Mouse (Mus musculus) kidney, postnatal 10 days (tissue): ENCODE measurements at regions not wholly inside any gene's neighbourhood (a gene's known extent, or its start where the extent isn't known, plus 50 kb on each side); places are given as distances from the start of the nearest gene placed in this dataset.
A peak's percentile ranks its signal among the peaks of the same experiment; 100 is the strongest.

Source experiments
- DNase-seq: peaks from one replicate; pipeline ENCODE4 v3.0.0; 2021; ENCODE audit warnings: mixed read lengths

DNA sequence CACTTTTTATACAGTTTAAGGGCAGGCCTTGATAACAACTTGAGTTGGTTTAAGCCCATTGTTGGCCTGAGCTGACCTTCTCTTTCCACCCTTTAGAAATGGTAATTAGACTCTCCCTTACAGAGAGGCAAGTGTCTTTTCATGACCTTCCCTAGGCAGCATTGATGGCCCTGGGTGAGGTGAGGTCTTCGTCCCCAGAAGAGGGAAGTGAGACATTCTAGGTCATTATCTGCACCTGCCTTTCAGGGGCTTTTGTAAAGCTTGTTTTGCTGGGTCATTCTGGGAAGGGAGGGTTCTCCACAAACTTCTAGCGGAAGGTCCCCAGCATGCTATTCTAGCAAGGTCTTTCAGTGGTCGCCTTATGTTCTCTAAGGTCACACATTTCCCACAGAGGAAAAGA is 93.6 kb upstream of the Foxn2 start:
- DNase-seq = no peak

DNA sequence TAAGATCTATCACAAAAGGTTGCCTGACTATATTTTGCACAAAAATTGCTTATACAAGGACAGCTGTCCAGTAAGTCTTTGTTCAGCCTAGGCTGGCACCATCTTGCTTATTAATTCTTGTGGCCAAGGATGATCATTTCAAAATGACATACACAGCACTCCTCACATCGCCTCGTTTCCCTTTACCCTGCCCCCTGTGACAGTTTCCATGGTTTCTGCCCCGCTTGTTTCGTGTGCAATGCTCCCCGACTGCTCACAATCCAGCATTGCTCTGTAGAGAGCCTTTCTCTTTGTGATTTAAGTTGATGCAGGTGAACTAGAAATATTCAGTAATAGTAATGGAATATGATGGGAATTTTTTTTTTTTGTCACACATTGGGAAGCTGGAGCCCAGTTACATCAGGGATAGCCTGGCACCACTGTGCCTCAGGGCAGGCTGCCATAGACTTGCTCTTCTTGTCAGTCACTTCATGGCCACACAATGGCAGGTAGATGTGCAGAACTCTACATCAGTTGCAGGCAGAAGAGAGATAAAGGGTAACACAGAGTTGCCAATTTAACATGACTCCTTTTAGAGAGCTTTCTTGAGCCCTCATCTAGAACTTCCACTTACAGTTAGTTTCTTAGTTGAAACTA is 90.6 kb upstream of the Foxn2 start:
- DNase-seq = no peak

DNA sequence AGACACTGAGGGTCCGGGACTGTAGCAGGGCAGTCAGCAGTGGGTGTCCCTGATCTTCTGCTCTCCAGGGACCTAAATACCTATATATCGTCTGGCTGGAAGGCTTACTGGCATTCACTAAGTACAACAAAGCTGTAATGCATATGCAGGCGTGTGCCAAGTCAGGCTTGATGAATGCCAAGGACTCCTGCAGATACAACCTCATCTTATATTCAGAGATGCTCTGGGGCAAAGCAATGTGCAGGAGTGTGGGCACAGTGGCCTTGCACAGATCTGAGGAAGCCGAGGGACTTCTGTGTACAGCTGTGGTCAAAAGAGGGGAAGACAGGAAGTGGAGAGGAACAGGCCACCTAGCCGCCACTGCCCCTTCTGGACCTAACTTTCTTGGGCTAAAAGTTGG is 89.5 kb upstream of the Foxn2 start:
- no peak for DNase-seq

DNA sequence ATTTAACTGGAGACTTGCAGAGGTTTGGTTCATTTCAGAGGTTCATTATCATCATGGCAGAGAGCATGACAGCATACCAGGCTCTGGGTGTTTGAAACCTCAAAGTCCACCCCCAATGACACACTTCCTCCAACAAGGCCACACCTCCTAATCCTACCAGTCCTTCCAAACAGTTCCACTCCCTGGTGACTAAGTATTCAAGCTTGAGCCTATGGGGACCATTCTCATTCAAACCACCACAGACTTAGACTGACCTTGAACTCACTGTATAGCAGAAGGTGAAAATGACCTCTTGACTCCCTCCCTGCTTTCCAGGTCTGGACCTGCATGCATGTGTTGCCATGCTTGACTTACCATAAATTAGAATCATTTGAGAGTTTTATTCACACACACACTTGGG is 87.6 kb upstream of the Foxn2 start:
- DNase-seq = no peak

DNA sequence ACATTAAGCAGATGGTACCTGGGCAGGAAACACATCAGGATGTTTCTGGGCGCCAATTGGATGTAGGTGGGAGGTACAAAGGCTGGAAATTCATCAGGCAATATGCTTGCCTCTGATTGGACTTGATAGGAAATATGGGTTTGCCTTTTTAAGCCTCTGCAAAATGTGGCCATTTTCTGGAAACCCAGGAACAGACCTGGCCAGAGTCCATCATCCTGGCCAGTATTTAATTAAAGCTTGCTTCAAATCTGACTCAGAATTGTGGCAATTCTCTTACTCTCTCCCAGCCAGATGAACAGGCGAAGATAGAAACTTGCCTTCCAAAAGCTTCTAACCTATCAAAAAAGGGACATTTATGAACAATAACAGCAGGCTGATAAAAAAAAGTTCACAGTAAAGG is 79.3 kb upstream of the Foxn2 start:
- DNase-seq = no peak

DNA sequence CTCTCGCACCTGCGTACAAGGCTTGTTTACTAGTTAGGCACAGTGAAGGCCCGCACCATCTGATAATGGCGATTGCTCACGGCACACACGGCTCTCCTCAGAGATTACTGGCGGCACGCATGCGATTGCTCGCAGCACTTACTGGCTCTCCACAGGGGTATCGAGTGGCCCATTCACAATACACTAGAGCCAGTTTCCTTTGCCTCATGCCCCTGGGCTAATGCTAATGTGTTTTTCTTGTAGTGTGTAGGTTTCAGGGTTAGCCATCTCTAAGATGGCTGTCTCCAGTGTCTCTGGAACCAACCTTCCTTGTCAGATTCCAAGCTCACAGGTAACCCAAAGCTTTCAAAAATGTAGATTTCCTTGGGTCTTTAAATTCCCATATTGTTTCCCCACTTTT is 78.1 kb upstream of the Foxn2 start:
- DNase-seq = no peak

DNA sequence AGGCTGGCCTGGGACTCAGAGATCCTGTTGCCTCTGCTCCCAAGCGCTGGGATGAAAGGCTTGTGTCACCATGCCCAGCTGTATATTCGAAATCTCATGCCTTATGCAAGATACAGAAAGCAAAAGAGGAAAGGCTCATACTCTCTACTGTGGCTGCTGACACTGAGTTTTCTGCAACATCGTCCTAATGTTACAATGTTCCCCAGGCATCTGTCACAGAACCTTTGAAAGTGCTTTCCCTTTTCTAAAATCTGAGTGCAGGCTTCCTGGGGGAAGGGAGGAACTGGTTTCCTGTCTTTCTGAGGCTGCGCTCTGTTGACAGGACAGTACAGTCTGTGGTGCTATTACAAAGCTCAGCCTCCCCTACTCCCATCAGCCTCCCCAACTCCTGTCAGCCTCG is 72.6 kb upstream of the Foxn2 start:
- no peak for DNase-seq

DNA sequence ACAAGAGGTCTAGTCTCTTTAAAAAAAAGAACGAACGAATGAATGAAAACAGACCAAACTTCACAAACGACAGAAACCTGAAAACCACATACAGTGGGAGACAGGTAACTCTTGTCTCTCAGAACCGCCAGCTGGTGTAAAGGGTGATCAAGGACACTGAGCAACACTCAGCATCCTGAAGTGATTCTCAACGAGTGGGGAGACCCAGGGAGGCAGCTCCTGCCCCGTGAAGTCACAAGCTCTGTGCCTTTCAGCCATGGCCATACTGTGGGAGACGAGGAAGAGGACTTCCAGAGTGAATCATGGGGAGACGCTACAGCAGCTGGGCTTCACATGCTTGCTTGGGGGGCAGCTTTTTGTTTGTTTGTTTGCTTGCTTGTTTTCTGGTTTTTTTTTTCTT is 70.5 kb upstream of the Foxn2 start:
- DNase-seq = no peak

DNA sequence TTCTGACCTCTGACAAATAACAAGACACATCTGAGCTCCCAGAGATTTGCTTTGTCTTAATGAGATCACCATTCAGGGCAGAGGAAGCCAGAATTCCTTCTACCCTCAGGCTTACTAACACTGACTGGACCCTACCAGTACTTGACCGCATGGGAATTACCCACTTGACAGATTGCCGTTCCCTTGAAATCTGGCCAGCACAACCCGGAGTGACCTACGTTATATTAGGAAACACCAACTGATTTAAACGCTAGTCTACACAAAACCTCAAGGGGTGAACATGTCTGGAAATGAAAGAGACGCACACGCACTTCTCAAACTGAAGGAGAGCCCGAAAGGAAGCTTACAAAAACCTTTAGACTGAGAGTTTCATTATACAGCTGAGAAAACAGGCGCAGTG is 69.8 kb upstream of the Foxn2 start:
- DNase-seq = peak; percentile 15

DNA sequence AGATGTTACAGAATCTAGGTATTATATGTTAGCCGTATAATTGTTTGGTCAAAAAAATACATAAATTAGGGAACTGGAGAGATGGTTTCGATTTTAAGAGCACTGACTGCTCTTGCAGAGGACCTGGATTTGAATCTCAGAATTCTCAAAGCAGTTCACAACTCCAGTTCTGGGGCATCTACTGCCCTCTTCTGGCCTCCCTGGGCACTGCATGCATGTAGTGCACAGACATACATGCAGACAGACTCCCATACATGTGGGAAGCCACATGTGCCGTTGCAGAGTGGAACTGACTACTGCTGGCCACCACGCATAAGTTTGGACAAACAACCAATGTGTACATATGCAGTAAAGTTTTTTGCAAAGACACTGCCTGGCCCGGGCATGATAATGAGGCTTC is 62.0 kb upstream of the Foxn2 start:
- peak; percentile 18 for DNase-seq

DNA sequence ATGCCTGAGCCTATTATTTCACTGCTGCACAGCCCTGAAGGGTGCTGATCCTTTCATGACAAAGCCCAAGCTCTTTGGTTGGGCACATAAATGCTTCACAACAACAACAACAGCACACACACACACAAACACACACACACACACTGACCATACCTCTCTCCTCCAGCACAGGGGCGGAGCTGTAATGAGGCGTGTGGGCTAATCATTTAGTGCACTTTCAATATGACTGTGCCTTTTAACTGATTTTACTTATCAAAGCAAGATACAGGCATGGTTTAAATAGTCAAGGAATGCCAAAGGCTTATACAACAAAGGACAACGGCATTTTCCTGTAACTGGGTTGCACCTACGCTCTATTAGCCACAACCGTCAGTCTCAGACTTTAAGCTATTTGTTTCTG is 61.1 kb upstream of the Foxn2 start:
- no peak for DNase-seq

DNA sequence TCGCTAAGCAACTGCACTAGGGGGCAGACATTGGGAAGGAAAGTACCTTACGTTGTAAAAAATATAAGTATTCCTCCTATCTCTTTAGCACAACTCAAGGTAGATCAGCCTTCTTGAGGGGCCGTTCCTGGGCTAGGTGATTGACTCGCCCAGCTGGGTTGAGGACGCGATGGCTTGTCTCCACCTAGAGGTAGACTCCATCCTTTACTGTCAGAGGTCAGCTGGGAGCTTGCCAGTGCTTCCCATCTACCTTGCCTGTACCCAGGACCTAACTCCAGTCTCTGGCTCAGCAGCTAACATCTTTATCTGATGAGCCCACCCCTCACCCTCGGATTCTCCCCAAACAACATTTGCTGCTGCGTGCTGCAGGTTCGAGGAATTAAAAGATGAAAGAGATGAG is 59.4 kb upstream of the Foxn2 start:
- peak; percentile 24 for DNase-seq

DNA sequence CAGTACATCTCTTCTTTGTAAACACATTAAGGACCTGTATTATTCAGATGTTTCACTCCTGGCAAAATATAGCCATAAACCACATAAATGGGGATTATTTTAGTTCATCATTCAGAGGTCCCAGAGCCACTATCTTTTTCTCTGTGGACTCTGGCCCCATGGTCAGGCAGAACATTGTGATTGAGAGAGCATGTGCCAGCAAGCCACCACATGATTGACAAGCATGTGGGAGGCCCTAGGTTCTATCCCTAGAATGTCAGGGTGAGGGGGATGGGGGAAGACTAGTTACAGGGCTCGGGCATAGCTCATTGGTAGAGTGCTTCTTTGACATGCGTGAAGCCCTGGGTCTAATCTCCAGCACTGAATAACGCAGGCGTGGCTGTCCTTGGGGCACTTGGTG is 57.1 kb upstream of the Foxn2 start:
- no peak for DNase-seq

DNA sequence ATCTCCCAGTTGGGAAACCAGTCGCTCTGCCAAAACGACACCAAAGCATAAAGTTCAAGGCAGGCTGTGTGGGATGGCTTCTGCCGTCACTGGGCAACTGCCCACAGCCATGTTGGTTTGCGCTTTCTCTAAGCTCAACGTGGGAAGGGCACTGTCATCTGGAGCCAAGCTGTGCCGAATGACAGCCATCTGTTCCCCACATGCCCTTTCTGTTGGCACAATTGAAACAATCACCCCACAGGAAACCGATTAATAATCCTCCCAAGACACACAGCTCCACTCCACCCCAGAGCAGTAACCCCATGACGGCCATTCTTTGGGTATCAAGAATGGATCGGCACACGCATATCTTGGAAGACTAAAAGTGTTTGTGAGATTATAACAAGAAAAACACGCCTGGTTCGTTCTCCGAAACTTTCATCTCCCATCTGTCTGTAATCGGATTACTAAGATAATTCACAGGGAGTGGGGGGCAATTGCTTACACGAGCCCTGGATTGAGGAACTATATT is 52.0 kb upstream of the Foxn2 start:
- DNase-seq = no peak

DNA sequence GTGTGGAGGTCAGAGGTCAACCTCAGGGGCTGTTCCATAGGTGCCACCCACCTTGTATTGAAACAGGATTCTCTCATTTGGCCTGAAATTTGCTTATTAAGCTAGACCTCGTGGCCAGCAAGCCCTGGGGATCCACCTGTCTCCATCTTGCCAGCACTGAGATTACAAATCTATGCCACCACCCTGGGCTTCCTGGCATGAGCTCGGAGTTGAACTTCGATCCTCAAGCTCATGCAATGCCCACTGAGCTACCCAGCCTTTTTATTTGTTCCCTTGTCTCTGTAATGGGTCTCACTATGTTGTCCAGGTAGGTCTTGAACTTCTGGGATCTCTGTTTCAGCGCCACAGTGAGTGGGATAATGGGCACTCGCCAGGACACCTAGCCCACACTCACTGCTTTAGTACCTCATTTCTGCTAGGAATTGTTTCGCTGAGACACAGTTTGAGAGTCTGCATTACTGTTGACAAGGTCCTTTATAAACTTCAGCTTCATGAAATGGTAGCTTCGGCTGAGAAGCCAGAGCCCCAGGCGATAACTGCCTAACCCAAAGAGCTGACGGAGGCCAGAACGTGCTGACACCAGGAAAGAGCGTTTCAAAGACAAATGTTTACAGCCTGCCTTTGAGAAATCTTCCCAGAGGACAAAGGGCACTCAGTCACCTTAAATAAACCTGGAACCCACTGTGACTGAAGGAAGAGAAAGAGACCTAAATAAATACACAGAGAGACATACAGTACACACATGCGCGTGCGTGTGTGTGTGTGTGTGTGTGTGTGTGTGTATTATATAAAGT is 50.6 kb upstream of the Foxn2 start:
- DNase-seq = no peak
